Mouse (Mus musculus): ENCODE results near the gene Cenpt.
A peak's percentile ranks its signal among the peaks of the same experiment; 100 is the strongest.

The Cenpt gene

GRCm38 (mm10) chr8:105853178-105853577 lies at the start of gene Cenpt:
TSS of gene Cenpt (minus strand) at chr8:105853278.
- no peak for DNase-seq (ENCODE audit: low spot score in 2 of 2)

- no peak for DNase-seq (ENCODE audit: low spot score in 2 of 2)
Measured at GRCm38 (mm10) chr8:105900941-105901616, 48.0 kb upstream of the Cenpt start.

- peak; percentile 92 for DNase-seq (ENCODE audit: low spot score in 2 of 2)
Measured at GRCm38 (mm10) chr8:105900180-105900940, 47.3 kb upstream of the Cenpt start, which contains the start of gene Pskh1. TSS of gene Pskh1 (plus strand) at chr8:105900441.

- no peak for DNase-seq (ENCODE audit: low spot score in 2 of 2)
Measured at GRCm38 (mm10) chr8:105897801-105898480, 44.9 kb upstream of the Cenpt start.

- DNase-seq (ENCODE audit: low spot score in 2 of 2) = peak; percentile 73 to 77
Measured at GRCm38 (mm10) chr8:105893339-105893738, 40.3 kb upstream of the Cenpt start, which contains the start of gene Nrn1l. TSS of gene Nrn1l (plus strand) at chr8:105893567.

GRCm38 (mm10) chr8:105892432-105892831 lies 39.4 kb upstream of the Cenpt start:
- no peak for DNase-seq (ENCODE audit: low spot score in 2 of 2)

- DNase-seq (ENCODE audit: low spot score in 2 of 2) = peak; percentile 46 to 58
Measured at GRCm38 (mm10) chr8:105890870-105891269, 37.8 kb upstream of the Cenpt start.

- DNase-seq (ENCODE audit: low spot score in 2 of 2) = no peak
Measured at GRCm38 (mm10) chr8:105889756-105890465, 36.8 kb upstream of the Cenpt start.

- peak; percentile 81 to 84 for DNase-seq (ENCODE audit: low spot score in 2 of 2)
Measured at GRCm38 (mm10) chr8:105880754-105881520, 27.9 kb upstream of the Cenpt start, which contains the start of gene Edc4. TSS of gene Edc4 (plus strand) at chr8:105880881.

GRCm38 (mm10) chr8:105874301-105874700 lies 21.2 kb upstream of the Cenpt start:
- DNase-seq (ENCODE audit: low spot score in 2 of 2) = peak; percentile 59 to 71

GRCm38 (mm10) chr8:105866364-105867029 lies 13.4 kb upstream of the Cenpt start:
- no peak for DNase-seq (ENCODE audit: low spot score in 2 of 2)

GRCm38 (mm10) chr8:105861951-105862350 lies 8.9 kb upstream of the Cenpt start:
- DNase-seq (ENCODE audit: low spot score in 2 of 2) = no peak

- peak; percentile 98 to 99 for DNase-seq (ENCODE audit: low spot score in 2 of 2)
Measured at GRCm38 (mm10) chr8:105860143-105860981, 7.3 kb upstream of the Cenpt start, which contains the start of gene Nutf2. TSS of gene Nutf2 (plus strand) at chr8:105860580.

- no peak for DNase-seq (ENCODE audit: low spot score in 2 of 2)
Measured at GRCm38 (mm10) chr8:105859314-105859713, 6.2 kb upstream of the Cenpt start.

- no peak for DNase-seq (ENCODE audit: low spot score in 2 of 2)
Measured at GRCm38 (mm10) chr8:105858495-105858894, 5.4 kb upstream of the Cenpt start.

GRCm38 (mm10) chr8:105856168-105856835 lies 3.2 kb upstream of the Cenpt start:
- no peak for DNase-seq (ENCODE audit: low spot score in 2 of 2)

GRCm38 (mm10) chr8:105855248-105856167 lies 2.4 kb upstream of the Cenpt start:
- DNase-seq (ENCODE audit: low spot score in 2 of 2) = peak; percentile 37 to 50

Measured in heart, adult 9 months (tissue).